Mouse (Mus musculus) lung, postnatal 36 days (tissue): Measurements from ENCODE around the gene Dot1l.

Source experiments
- DNase-seq: peaks from one replicate; pipeline ENCODE4 v3.0.0; 2022; ENCODE audit warnings: mixed read lengths

Dot1l gene

GRCm38 (mm10) chr10:80754594-80755290, at the start of gene Dot1l:
Dot1l (plus strand) TSS chr10:80755206.
- DNase-seq = peak; percentile 97

GRCm38 (mm10) chr10:80705479-80705878, 49.5 kb upstream of the Dot1l start:
- DNase-seq = no peak

GRCm38 (mm10) chr10:80710834-80711233, 44.2 kb upstream of the Dot1l start:
- no peak for DNase-seq

GRCm38 (mm10) chr10:80717281-80717680, 37.7 kb upstream of the Dot1l start:
- DNase-seq = no peak

- DNase-seq = peak; percentile 34
These were observed 27.5 kb upstream of the Dot1l start for GRCm38 (mm10) chr10:80727369-80728127.

- DNase-seq = no peak
These were observed 22.4 kb upstream of the Dot1l start for GRCm38 (mm10) chr10:80732611-80733101.

GRCm38 (mm10) chr10:80736731-80737130, 18.3 kb upstream of the Dot1l start:
- no peak for DNase-seq

- DNase-seq = no peak
These were observed 16.3 kb upstream of the Dot1l start for GRCm38 (mm10) chr10:80738657-80739056.

- DNase-seq = peak; percentile 30
These were observed 13.9 kb upstream of the Dot1l start for GRCm38 (mm10) chr10:80741146-80741545.

- DNase-seq = no peak
These were observed 13.3 kb upstream of the Dot1l start for GRCm38 (mm10) chr10:80741634-80742179.

- DNase-seq = peak; percentile 100
These were observed 12.6 kb upstream of the Dot1l start, which contains the start of gene Ap3d1 for GRCm38 (mm10) chr10:80742180-80742978. Ap3d1 (minus strand) TSS chr10:80742264.

- peak; percentile 90 for DNase-seq
These were observed 10.7 kb upstream of the Dot1l start for GRCm38 (mm10) chr10:80744262-80744661.

GRCm38 (mm10) chr10:80747410-80747809, 7.6 kb upstream of the Dot1l start:
- DNase-seq = peak; percentile 78

GRCm38 (mm10) chr10:80748609-80749008, 6.4 kb upstream of the Dot1l start:
- peak; percentile 83 for DNase-seq

GRCm38 (mm10) chr10:80751188-80751832, 3.7 kb upstream of the Dot1l start:
- peak; percentile 89 for DNase-seq

GRCm38 (mm10) chr10:80752079-80752625, 2.9 kb upstream of the Dot1l start:
- peak; percentile 89 for DNase-seq

- DNase-seq = no peak
These were observed 447 bp downstream of the Dot1l start for GRCm38 (mm10) chr10:80755291-80756015.

- no peak for DNase-seq
These were observed 1.1 kb downstream of the Dot1l start for GRCm38 (mm10) chr10:80756099-80756498.

- no peak for DNase-seq
These were observed 1.5 kb downstream of the Dot1l start for GRCm38 (mm10) chr10:80756509-80756908.

- DNase-seq = no peak
These were observed 2.0 kb downstream of the Dot1l start for GRCm38 (mm10) chr10:80756967-80757366.

- DNase-seq = peak; percentile 87
These were observed 2.7 kb downstream of the Dot1l start for GRCm38 (mm10) chr10:80757717-80758116.
